Mouse (Mus musculus) MEL (cell line): ENCODE results near the gene Depdc5. TPM values are rescaled to one million over a fixed set of nuclear protein-coding genes. Genes with fewer than 3 reads are reported as not detected.

Source experiments
- DNase-seq: peaks from one replicate; pipeline ENCODE4 v3.0.0; 2011; ENCODE audit warnings: low read depth, low spot score
- H3K27ac ChIP-seq: 2 replicates; pipeline ENCODE4 v1.5.1; 2012; ENCODE audit warnings: low read depth, mild to moderate bottlenecking, control low read depth, low read length, moderate library complexity; ENCODE audit not compliant: control insufficient read depth
- H3K27me3 ChIP-seq, 2 experiments: fragments of 150-350 bp in 1 of 2; sonication (generic) in 1 of 2; 2 replicates each; pipeline ENCODE4 v1.6.1; 2012; ENCODE audit warnings: low read length in 2 of 2, mild to moderate bottlenecking in 2 of 2, improper control_type of control experiment in 1 of 2, moderate library complexity in 1 of 2; ENCODE audit not compliant: insufficient read depth in 2 of 2, control insufficient read depth in 1 of 2
- H3K36me3 ChIP-seq, 2 experiments: 2 replicates each; pipeline ENCODE4 v1.6.1; 2012 to 2014; ENCODE audit warnings: low read length in 2 of 2, improper control_type of control experiment in 1 of 2, inconsistent platforms in 1 of 2, mild to moderate bottlenecking in 1 of 2; ENCODE audit not compliant: insufficient read depth in 2 of 2, control insufficient read depth in 1 of 2
- H3K4me1 ChIP-seq, 2 experiments: fragments of 150-350 bp in 1 of 2; sonication (generic) in 1 of 2; 2 replicates each; pipeline ENCODE4 v1.6.1; 2012; ENCODE audit warnings: low read length in 2 of 2, improper control_type of control experiment in 1 of 2, mild to moderate bottlenecking in 1 of 2; ENCODE audit not compliant: insufficient read depth in 2 of 2, control insufficient read depth in 1 of 2
- H3K4me3 ChIP-seq, 2 experiments: fragments of 150-350 bp in 1 of 2; sonication (generic) in 1 of 2; 2 replicates each; pipeline ENCODE4 v1.5.1; 2012; ENCODE audit warnings: low read depth in 2 of 2, low read length in 2 of 2, mild to moderate bottlenecking in 2 of 2, moderate library complexity in 2 of 2, control low read depth in 1 of 2, improper control_type of control experiment in 1 of 2; ENCODE audit not compliant: control insufficient read depth in 1 of 2, insufficient read depth in 1 of 2
- H3K79me2 ChIP-seq: 2 replicates; pipeline ENCODE4 v1.6.1; 2012; ENCODE audit warnings: mild to moderate bottlenecking, low read length, moderate library complexity; ENCODE audit not compliant: control insufficient read depth, poor library complexity, insufficient read depth
- H3K9ac ChIP-seq: 2 replicates; pipeline ENCODE4 v1.6.1; 2012; ENCODE audit warnings: low read depth, mild to moderate bottlenecking, control low read depth, low read length, moderate library complexity; ENCODE audit not compliant: control insufficient read depth, poor library complexity, severe bottlenecking
- H3K9me3 ChIP-seq: fragments of 150-350 bp; sonication (generic); replicated peaks from 2 replicates; pipeline ENCODE4 v1.6.1; 2012; ENCODE audit warnings: mild to moderate bottlenecking, low read length, improper control_type of control experiment, moderate library complexity; ENCODE audit not compliant: insufficient read depth
- BHLHE40 ChIP-seq: IDR thresholded peaks from 2 replicates; pipeline ENCODE4 v1.6.1; 2012; ENCODE audit warnings: low read depth, mild to moderate bottlenecking, inconsistent platforms, low read length, improper control_type of control experiment, borderline replicate concordance
- CHD1 ChIP-seq: IDR thresholded peaks from 2 replicates; pipeline ENCODE4 v1.6.1; 2012; ENCODE audit warnings: low read depth, mild to moderate bottlenecking, inconsistent platforms, low read length, improper control_type of control experiment
- CTCF ChIP-seq, 3 experiments: IDR thresholded peaks in 2 of 3; conservative IDR thresholded peaks in 1 of 3; 2 replicates each; pipeline ENCODE4 v1.5.1; 2011 to 2012; ENCODE audit warnings: low read length in 3 of 3, low read depth in 2 of 3, mild to moderate bottlenecking in 2 of 3, improper control_type of control experiment in 1 of 3, inconsistent platforms in 1 of 3, mixed read lengths in 1 of 3, moderate library complexity in 1 of 3; ENCODE audit not compliant: control insufficient read depth in 1 of 3, insufficient read depth in 1 of 3, poor library complexity in 1 of 3, severe bottlenecking in 1 of 3
- ELF1 ChIP-seq: IDR thresholded peaks from 2 replicates; pipeline ENCODE4 v1.6.1; 2014; ENCODE audit warnings: low read depth, mild to moderate bottlenecking, inconsistent platforms, low read length, improper control_type of control experiment, moderate library complexity
- EP300 ChIP-seq, 2 experiments: IDR thresholded peaks; 2 replicates each; pipeline ENCODE4 v1.6.1; 2011; ENCODE audit warnings: improper control_type of control experiment in 2 of 2, low read length in 2 of 2, low read depth in 1 of 2, mild to moderate bottlenecking in 1 of 2
- ETS1 ChIP-seq: IDR thresholded peaks from 2 replicates; pipeline ENCODE4 v1.6.1; 2012; ENCODE audit warnings: low read depth, mild to moderate bottlenecking, inconsistent platforms, low read length, improper control_type of control experiment, moderate library complexity
- GABPA ChIP-seq: IDR thresholded peaks from 2 replicates; pipeline ENCODE4 v1.6.1; 2012; ENCODE audit warnings: low read depth, mild to moderate bottlenecking, inconsistent platforms, low read length, improper control_type of control experiment, moderate library complexity
- KAT2A ChIP-seq: conservative IDR thresholded peaks from 2 replicates; pipeline ENCODE4 v1.6.1; 2012; ENCODE audit warnings: low read depth, low read length, improper control_type of control experiment, inconsistent platforms
- MAX ChIP-seq: IDR thresholded peaks from 2 replicates; pipeline ENCODE4 v1.6.1; 2011; ENCODE audit warnings: low read length, improper control_type of control experiment
- MAZ ChIP-seq: IDR thresholded peaks from 2 replicates; pipeline ENCODE4 v1.6.1; 2012; ENCODE audit warnings: low read depth, mild to moderate bottlenecking, inconsistent platforms, low read length, improper control_type of control experiment
- MEF2A ChIP-seq: IDR thresholded peaks from 2 replicates; pipeline ENCODE4 v1.6.1; 2014; ENCODE audit warnings: low read depth, mild to moderate bottlenecking, inconsistent platforms, low read length, improper control_type of control experiment; ENCODE audit not compliant: poor library complexity, insufficient replicate concordance, severe bottlenecking; ENCODE audit errors: extremely low read depth
- MXI1 ChIP-seq: IDR thresholded peaks from 2 replicates; pipeline ENCODE4 v1.6.1; 2011; ENCODE audit warnings: mild to moderate bottlenecking, low read depth, low read length, improper control_type of control experiment
- NRF1 ChIP-seq: IDR thresholded peaks from 2 replicates; pipeline ENCODE4 v1.6.1; 2014; ENCODE audit warnings: low read depth, mild to moderate bottlenecking, inconsistent platforms, low read length, improper control_type of control experiment, moderate library complexity; ENCODE audit not compliant: poor library complexity, insufficient read depth, severe bottlenecking
- POLR2A ChIP-seq, 2 experiments: IDR thresholded peaks; 2 replicates each; pipeline ENCODE4 v1.6.1; 2011 to 2012; ENCODE audit warnings: low read length in 2 of 2, mild to moderate bottlenecking in 2 of 2, control low read depth in 1 of 2, improper control_type of control experiment in 1 of 2, low read depth in 1 of 2, moderate library complexity in 1 of 2; ENCODE audit not compliant: control insufficient read depth in 1 of 2, insufficient read depth in 1 of 2, poor library complexity in 1 of 2
- RAD21 ChIP-seq: IDR thresholded peaks from 2 replicates; pipeline ENCODE4 v1.6.1; 2011; ENCODE audit warnings: mild to moderate bottlenecking, low read depth, low read length, improper control_type of control experiment
- SIN3A ChIP-seq: IDR thresholded peaks from 2 replicates; pipeline ENCODE4 v1.6.1; 2012; ENCODE audit warnings: low read length, improper control_type of control experiment, inconsistent platforms
- SMC3 ChIP-seq: IDR thresholded peaks from 2 replicates; pipeline ENCODE4 v1.6.1; 2011; ENCODE audit warnings: low read depth, low read length, improper control_type of control experiment
- TAL1 ChIP-seq: IDR thresholded peaks from 2 replicates; pipeline ENCODE4 v1.6.1; 2012; ENCODE audit warnings: mild to moderate bottlenecking, inconsistent platforms, low read length, moderate library complexity, mixed read lengths
- UBTF ChIP-seq: IDR thresholded peaks from 2 replicates; pipeline ENCODE4 v1.6.1; 2012; ENCODE audit warnings: low read depth, mild to moderate bottlenecking, inconsistent platforms, low read length, improper control_type of control experiment, moderate library complexity, borderline replicate concordance; ENCODE audit not compliant: insufficient read depth
- USF2 ChIP-seq, 2 experiments: IDR thresholded peaks; 2 replicates each; pipeline ENCODE4 v1.6.1; 2011 to 2012; ENCODE audit warnings: improper control_type of control experiment in 2 of 2, low read length in 2 of 2, borderline replicate concordance in 1 of 2, inconsistent platforms in 1 of 2, low read depth in 1 of 2, mild to moderate bottlenecking in 1 of 2; ENCODE audit not compliant: insufficient read depth in 1 of 2
- ZKSCAN1 ChIP-seq: IDR thresholded peaks from 2 replicates; pipeline ENCODE4 v1.6.1; 2012; ENCODE audit warnings: low read depth, mild to moderate bottlenecking, inconsistent platforms, low read length, improper control_type of control experiment, moderate library complexity
- ZMIZ1 ChIP-seq: IDR thresholded peaks from 2 replicates; pipeline ENCODE4 v1.6.1; 2012; ENCODE audit warnings: low read depth, mild to moderate bottlenecking, inconsistent platforms, low read length, improper control_type of control experiment, moderate library complexity
- ZNF384 ChIP-seq: IDR thresholded peaks from 2 replicates; pipeline ENCODE4 v1.6.1; 2012; ENCODE audit warnings: low read depth, mild to moderate bottlenecking, inconsistent platforms, low read length, improper control_type of control experiment
- polyA plus RNA-seq, 2 experiments: library from polyadenylated mRNA; stranded (reverse) in 1 of 2; unstranded in 1 of 2; fragments of >175 nt in 1 of 2; fragments of >200 nt in 1 of 2; gene quantifications; 2 replicates each; pipeline versions ENCODE4 v1.2.1 to v1.2.4; 2012; ENCODE audit warnings: low replicate concordance in 2 of 2, low read depth in 1 of 2; ENCODE audit not compliant: insufficient read length in 2 of 2, insufficient read depth in 1 of 2, missing spikeins in 1 of 2
- total RNA-seq: library from RNA; depleted of rRNA; stranded (reverse); fragments of 300-350 nt; gene quantifications from 2 replicates; pipeline ENCODE4 v1.2.3, GENCODE M21; 2012

Depdc5 gene
- total and polyA plus RNA-seq, 3 experiments: 20.3 to 23.9 TPM; not detected in 1

GRCm38 (mm10) chr5:32950702-32951274 lies 87.3 kb downstream of the Depdc5 start (continued):
- peak; percentile 98 for TF ChIP-seq ETS1
- no peak for TF ChIP-seq KAT2A

- H3K9ac ChIP-seq: no peak overlapping the region
- no peaks in the 10 kb centered on the region for H3K27me3 ChIP-seq
- H3K36me3 ChIP-seq: peaks cover 0 to 17% of the 10 kb centered on the region in 2 experiments; a peak in 2 of 4 replicates
- no peak for TF ChIP-seq ELF1
- TF ChIP-seq CTCF (IDR thresholded peaks at IDR 0.05 in 2 of 3, conservative IDR thresholded peaks at IDR 0.05 in 1 of 3; ENCODE audit: control insufficient read depth in 1 of 3, insufficient read depth in 1 of 3, low read depth in 2 of 3, low read length in 3 of 3, poor library complexity in 1 of 3, severe bottlenecking in 1 of 3): no peak
- no peak for TF ChIP-seq MAZ
- no peak for TF ChIP-seq CHD1
- TF ChIP-seq POLR2A (IDR thresholded peaks at IDR 0.05; ENCODE audit: control insufficient read depth in 1 of 2, insufficient read depth in 1 of 2, low read depth in 1 of 2, low read length in 2 of 2, poor library complexity in 1 of 2): no peak
- no peak for TF ChIP-seq GABPA
- TF ChIP-seq MEF2A: no peak
- TF ChIP-seq ETS1: no peak
- TF ChIP-seq USF2 (IDR thresholded peaks at IDR 0.05; ENCODE audit: borderline replicate concordance in 1 of 2, insufficient read depth in 1 of 2, low read depth in 1 of 2, low read length in 2 of 2): no peak
- TF ChIP-seq MXI1: no peak
- TF ChIP-seq ZMIZ1: no peak
- TF ChIP-seq EP300 (IDR thresholded peaks at IDR 0.05; ENCODE audit: low read depth in 1 of 2, low read length in 2 of 2): no peak
- no peak for TF ChIP-seq BHLHE40
- TF ChIP-seq UBTF: no peak
- TF ChIP-seq SMC3: no peak
- no peak for TF ChIP-seq SIN3A
- no peak for TF ChIP-seq RAD21
- TF ChIP-seq MAX: no peak
- peaks cover 10 to 12% of the 10 kb centered on the region in 2 experiments for H3K4me1 ChIP-seq
- no peaks in the 10 kb centered on the region for H3K9me3 ChIP-seq
- H3K27ac ChIP-seq: no peak overlapping the region
- H3K79me2 ChIP-seq: no peaks in the 10 kb centered on the region
- no peak for DNase-seq
- H3K4me3 ChIP-seq: no peak overlapping the region
Observed at GRCm38 (mm10) chr5:32955716-32956115, 92.2 kb downstream of the Depdc5 start.

- DNase-seq: no peak
- no peaks in the 10 kb centered on the region for H3K9me3 ChIP-seq
- H3K36me3 ChIP-seq: no peaks in the 10 kb centered on the region; a peak in 1 of 4 replicates
- H3K4me1 ChIP-seq: no peaks in the 10 kb centered on the region
- H3K27me3 ChIP-seq: no peaks in the 10 kb centered on the region
- no peak overlapping the region for H3K9ac ChIP-seq
- no peaks in the 10 kb centered on the region for H3K79me2 ChIP-seq
- no peak for TF ChIP-seq USF2 (IDR thresholded peaks at IDR 0.05; ENCODE audit: borderline replicate concordance in 1 of 2, insufficient read depth in 1 of 2, low read depth in 1 of 2, low read length in 2 of 2)
- no peak for TF ChIP-seq MAX
- TF ChIP-seq MXI1: no peak
- no peak for TF ChIP-seq ZNF384
- no peak for TF ChIP-seq CTCF (IDR thresholded peaks at IDR 0.05 in 2 of 3, conservative IDR thresholded peaks at IDR 0.05 in 1 of 3; ENCODE audit: control insufficient read depth in 1 of 3, insufficient read depth in 1 of 3, low read depth in 2 of 3, low read length in 3 of 3, poor library complexity in 1 of 3, severe bottlenecking in 1 of 3)
- no peak for TF ChIP-seq TAL1
- no peak for TF ChIP-seq UBTF
- no peak for TF ChIP-seq ZKSCAN1
- TF ChIP-seq MEF2A: no peak
- TF ChIP-seq NRF1: no peak
- TF ChIP-seq ETS1: no peak
- no peak overlapping the region for H3K4me3 ChIP-seq
- H3K27ac ChIP-seq: no peak overlapping the region
Observed at GRCm38 (mm10) chr5:32961616-32962015, 98.1 kb downstream of the Depdc5 start.
